Mouse (Mus musculus) urinary bladder, postnatal 14 days (tissue): ENCODE data around the gene Snx6.

Source experiments
- DNase-seq: peaks from one replicate; pipeline ENCODE4 v3.0.0; 2021; ENCODE audit warnings: low spot score

Snx6 gene

GRCm38 (mm10) chr12:54699394-54699793 lies 96.1 kb downstream of the Snx6 start:
- DNase-seq, result no peak

DNA sequence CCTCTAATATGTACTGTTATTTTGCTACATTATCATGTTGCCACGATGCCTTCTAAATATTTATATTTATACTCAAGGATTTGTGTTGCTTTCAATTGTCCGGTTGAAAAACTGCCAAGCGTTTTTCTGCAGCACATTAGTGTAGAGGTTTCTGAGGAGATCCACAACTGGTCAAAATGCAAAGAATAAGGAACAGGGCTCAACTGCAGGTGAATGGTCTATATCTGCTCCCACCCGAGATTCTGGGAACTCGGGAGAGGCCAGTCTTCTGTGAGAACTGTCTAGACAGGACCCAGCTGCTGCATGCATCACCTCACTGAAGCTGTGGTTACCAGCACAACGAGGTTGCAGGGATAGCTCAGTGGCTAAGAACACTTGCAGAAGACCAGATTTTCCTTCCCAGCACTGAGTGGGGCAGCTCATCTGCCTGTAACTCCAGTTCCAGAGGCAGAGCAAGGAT lies 97.7 kb downstream of the Snx6 start:
- no peak for DNase-seq

GRCm38 (mm10) chr12:54697003-54697597 lies 98.4 kb downstream of the Snx6 start:
- DNase-seq, result no peak
